In genomic region chr14:76700796-76701195, GRCm38 (mm10) we compare ENCODE assay signal across 14 mouse cellular contexts.
DNase-seq lines count a peak whose midpoint lies in the region; ATAC-seq lines count a peak whose summit lies in the region.
"Had no signal": no experiment of that assay in that cellular context is flagged by ENCODE, and none has a peak within 500 bp of the region (broad histone marks: within the 10 kb centered on the region; RNA-seq: fewer than 3 reads in every experiment).

No protein-coding gene starts in this region.

- H3K4me3 ChIP-seq in heart, embryonic 16.5 days (ENCODE audit: low read length) = no peak overlapping the region
- no peak overlapping the region for H3K4me3 ChIP-seq in forebrain, embryonic 15.5 days
- H3K4me3 ChIP-seq in hindbrain, embryonic 16.5 days (ENCODE audit: low read length) = no peak overlapping the region
- H3K4me3 ChIP-seq: forebrain, embryonic 12.5 days; neural tube, embryonic 13.5 days had no signal

- peak; percentile 52 for ATAC-seq in heart, embryonic 16.5 days (replicated peaks; ENCODE audit: extremely low read depth, insufficient read depth, low FRiP score)
- ATAC-seq in common myeloid progenitor, adult 5-6 weeks (replicated peaks; ENCODE audit: low read depth, poor library complexity, severe bottlenecking) = peak; percentile 51
- ATAC-seq in forebrain, embryonic 15.5 days (replicated peaks) = no peak
- no peak for ATAC-seq in hindbrain, embryonic 16.5 days
- ATAC-seq: inflammation-experienced regulatory T-cells, adult 6 months had no signal

- H3K4me1 ChIP-seq in heart, embryonic 16.5 days (ENCODE audit: control insufficient read depth, insufficient read depth, low read length) = peaks cover 33% of the 10 kb centered on the region
- H3K4me1 ChIP-seq in forebrain, embryonic 15.5 days = no peaks in the 10 kb centered on the region
- peaks cover 5% of the 10 kb centered on the region; the same call in 1 of the 2 replicates for H3K4me1 ChIP-seq in hindbrain, embryonic 16.5 days (ENCODE audit: control insufficient read depth, insufficient read depth, low read depth, low read length)

- H3K9me3 ChIP-seq in heart, embryonic 16.5 days (replicated peaks; ENCODE audit: control insufficient read depth, low read length) = no peaks in the 10 kb centered on the region
- no peaks in the 10 kb centered on the region for H3K9me3 ChIP-seq in forebrain, embryonic 15.5 days
- H3K9me3 ChIP-seq in hindbrain, embryonic 16.5 days (ENCODE audit: control insufficient read depth, low read length) = no peaks in the 10 kb centered on the region
- H3K9me3 ChIP-seq: forebrain, embryonic 12.5 days; neural tube, embryonic 13.5 days had no signal

- H3K9ac ChIP-seq in heart, embryonic 16.5 days (ENCODE audit: low read length) = no peak overlapping the region
- H3K9ac ChIP-seq in forebrain, embryonic 15.5 days (replicated peaks) = no peak overlapping the region
- H3K9ac ChIP-seq in hindbrain, embryonic 16.5 days (ENCODE audit: low read depth, low read length) = no peak overlapping the region
- H3K9ac ChIP-seq: forebrain, embryonic 12.5 days; neural tube, embryonic 13.5 days had no signal

- H3K27ac ChIP-seq in heart, embryonic 16.5 days (ENCODE audit: low read length) = peak overlapping the region; percentile 81
- H3K27ac ChIP-seq in forebrain, embryonic 15.5 days (replicated peaks) = no peak overlapping the region
- H3K27ac ChIP-seq in hindbrain, embryonic 16.5 days (ENCODE audit: low read depth, low read length) = no peak overlapping the region
- H3K27ac ChIP-seq: forebrain, embryonic 12.5 days; neural tube, embryonic 13.5 days had no signal

- no peaks in the 10 kb centered on the region for H3K27me3 ChIP-seq in heart, embryonic 16.5 days (ENCODE audit: control insufficient read depth, insufficient read depth, low read length)
- no peaks in the 10 kb centered on the region for H3K27me3 ChIP-seq in forebrain, embryonic 15.5 days
- H3K27me3 ChIP-seq in hindbrain, embryonic 16.5 days (replicated peaks; ENCODE audit: control insufficient read depth, insufficient read depth, low read length) = no peaks in the 10 kb centered on the region
- H3K27me3 ChIP-seq: CH12.LX; neural tube, embryonic 13.5 days had no signal

- no peak overlapping the region for H3K4me2 ChIP-seq in heart, embryonic 16.5 days (ENCODE audit: low read depth, low read length)
- H3K4me2 ChIP-seq in forebrain, embryonic 15.5 days (replicated peaks) = no peak overlapping the region
- no peak overlapping the region for H3K4me2 ChIP-seq in hindbrain, embryonic 16.5 days (ENCODE audit: low read length)
- H3K4me2 ChIP-seq: forebrain, embryonic 12.5 days; neural tube, embryonic 13.5 days had no signal

- no peaks in the 10 kb centered on the region for H3K36me3 ChIP-seq in heart, embryonic 16.5 days (ENCODE audit: control insufficient read depth, insufficient read depth)
- H3K36me3 ChIP-seq in forebrain, embryonic 15.5 days = no peaks in the 10 kb centered on the region
- H3K36me3 ChIP-seq in hindbrain, embryonic 16.5 days (ENCODE audit: control insufficient read depth, insufficient read depth, low read length) = no peaks in the 10 kb centered on the region
- H3K36me3 ChIP-seq: forebrain, embryonic 12.5 days; neural tube, embryonic 13.5 days had no signal

- 47% methylated on average over 3 of the region's 3 CpGs for WGBS in heart, embryonic 16.5 days
- 80% methylated on average over 3 of the region's 3 CpGs for WGBS in forebrain, embryonic 15.5 days
- 88% methylated on average over 3 of the region's 3 CpGs for WGBS in hindbrain, embryonic 16.5 days

- DNase-seq in heart, adult 9 months (ENCODE audit: low spot score in 2 of 2) = no peak
- DNase-seq in B cell, adult 2 months = peak; percentile 19 to 20
- peak; percentile 66 to 74 for DNase-seq in thymus, postnatal 10 days (ENCODE audit: low spot score in 2 of 2)
- DNase-seq: adrenal gland, postnatal 14 days; cerebellum, adult 9-10 months; embryo, embryonic 11 days had no signal

Comparison
In these comparisons a context has a peak if more than half of its experiments do, and no peak if none do; other contexts are left out.
1. ATAC-seq: peak in heart, embryonic 16.5 days (single experiment) and common myeloid progenitor, adult 5-6 weeks (single experiment); none in forebrain, embryonic 15.5 days (single experiment) and hindbrain, embryonic 16.5 days (single experiment).
2. DNase-seq: peak in B cell, adult 2 months (2 of 2) and thymus, postnatal 10 days (2 of 2); none in heart, adult 9 months (0 of 2).